Mouse (Mus musculus): Measurements from ENCODE around the gene Stx8. TPM values are rescaled to one million over a fixed set of nuclear protein-coding genes. Genes with fewer than 3 reads are reported as not detected.

The Stx8 gene
- polyA plus RNA-seq, 1 experiment from 2014 or later, result 59.5 TPM

- Histone ChIP-seq H3K9ac (no peak overlapping the region), H3K4me2 (no peak overlapping the region), H3K27ac (replicated peaks) (no peak overlapping the region), H3K9me3 (no peaks in the 10 kb centered on the region), H3K4me1 (replicated peaks) (peaks cover 30% of the 10 kb centered on the region), H3K36me3 (no peaks in the 10 kb centered on the region), H3K4me3 (no peak overlapping the region), H3K27me3 (no peaks in the 10 kb centered on the region)
- no peak for ATAC-seq (ENCODE audit: low FRiP score, low read depth)
- 61% methylated on average over 10 of the region's 10 CpGs for WGBS
Observed at GRCm38 (mm10) chr11:68198696-68199095, 232.7 kb downstream of the Stx8 start.

GRCm38 (mm10) chr11:68199103-68199502, 233.1 kb downstream of the Stx8 start:
- peaks cover 30% of the 10 kb centered on the region for H3K4me1 ChIP-seq (replicated peaks)
- no peak overlapping the region for H3K4me2 ChIP-seq
- no peak overlapping the region for H3K9ac ChIP-seq
- no peak for ATAC-seq (ENCODE audit: low FRiP score, low read depth)
- no peak overlapping the region for H3K4me3 ChIP-seq
- no peaks in the 10 kb centered on the region for H3K36me3 ChIP-seq
- H3K9me3 ChIP-seq, result no peaks in the 10 kb centered on the region
- no peak overlapping the region for H3K27ac ChIP-seq (replicated peaks)
- 70% methylated on average over 8 of the region's 8 CpGs for WGBS
- H3K27me3 ChIP-seq, result no peaks in the 10 kb centered on the region

GRCm38 (mm10) chr11:68199801-68200423, 233.9 kb downstream of the Stx8 start:
- WGBS, result 35% methylated on average over 10 of the region's 10 CpGs
- Histone ChIP-seq H3K9me3 (no peaks in the 10 kb centered on the region), H3K4me1 (replicated peaks) (peaks cover 28% of the 10 kb centered on the region), H3K4me2 (no peak overlapping the region), H3K9ac (no peak overlapping the region), H3K36me3 (no peaks in the 10 kb centered on the region), H3K27me3 (no peaks in the 10 kb centered on the region), H3K27ac (replicated peaks) (no peak overlapping the region), H3K4me3 (no peak overlapping the region)
- no peak for ATAC-seq (ENCODE audit: low FRiP score, low read depth)

- no peak overlapping the region for H3K9ac ChIP-seq
- H3K4me3 ChIP-seq, result no peak overlapping the region
- no peak for ATAC-seq (ENCODE audit: low FRiP score, low read depth)
Observed at GRCm38 (mm10) chr11:68200500-68200899, 234.5 kb downstream of the Stx8 start.

GRCm38 (mm10) chr11:68201063-68201462, 235.1 kb downstream of the Stx8 start:
- H3K27me3 ChIP-seq, result no peaks in the 10 kb centered on the region
- H3K27ac ChIP-seq (replicated peaks), result no peak overlapping the region
- WGBS, result 85% methylated on average over 1 of the region's 1 CpGs
- no peak overlapping the region for H3K4me3 ChIP-seq
- peaks cover 18% of the 10 kb centered on the region for H3K4me1 ChIP-seq (replicated peaks)
- no peaks in the 10 kb centered on the region for H3K36me3 ChIP-seq
- no peaks in the 10 kb centered on the region for H3K9me3 ChIP-seq
- no peak overlapping the region for H3K9ac ChIP-seq
- ATAC-seq (ENCODE audit: low FRiP score, low read depth), result no peak
- no peak overlapping the region for H3K4me2 ChIP-seq

More at GRCm38 (mm10) chr11:68200500-68200899, 234.5 kb downstream of the Stx8 start:
- Histone ChIP-seq H3K36me3 (no peaks in the 10 kb centered on the region), H3K4me1 (replicated peaks) (peaks cover 23% of the 10 kb centered on the region), H3K27me3 (no peaks in the 10 kb centered on the region), H3K9me3 (no peaks in the 10 kb centered on the region), H3K4me2 (no peak overlapping the region), H3K27ac (replicated peaks) (no peak overlapping the region)
- whole genome bisulfite sequencing, result 91% methylated on average over 4 of the region's 4 CpGs

- no peak for ATAC-seq (ENCODE audit: low FRiP score, low read depth)
- Histone ChIP-seq H3K4me1 (replicated peaks) (peaks cover 14% of the 10 kb centered on the region; the same call in 1 of the 2 replicates), H3K4me2 (no peak overlapping the region), H3K9ac (no peak overlapping the region), H3K27me3 (no peaks in the 10 kb centered on the region), H3K36me3 (no peaks in the 10 kb centered on the region), H3K27ac (replicated peaks) (no peak overlapping the region), H3K9me3 (no peaks in the 10 kb centered on the region), H3K4me3 (no peak overlapping the region)
- 82% methylated on average over 10 of the region's 10 CpGs for WGBS
Observed at GRCm38 (mm10) chr11:68201811-68202459, 235.9 kb downstream of the Stx8 start.

GRCm38 (mm10) chr11:68202561-68202960, 236.6 kb downstream of the Stx8 start:
- no peak overlapping the region for H3K27ac ChIP-seq (replicated peaks)
- WGBS, result 62% methylated on average over 10 of the region's 10 CpGs
- peaks cover 14% of the 10 kb centered on the region; the same call in 1 of the 2 replicates for H3K4me1 ChIP-seq (replicated peaks)
- H3K36me3 ChIP-seq, result no peaks in the 10 kb centered on the region
- ATAC-seq (ENCODE audit: low FRiP score, low read depth), result no peak
- no peak overlapping the region for H3K9ac ChIP-seq
- no peak overlapping the region for H3K4me3 ChIP-seq
- H3K27me3 ChIP-seq, result no peaks in the 10 kb centered on the region
- no peaks in the 10 kb centered on the region for H3K9me3 ChIP-seq
- no peak overlapping the region for H3K4me2 ChIP-seq

- H3K27me3 ChIP-seq, result no peaks in the 10 kb centered on the region
- no peak overlapping the region for H3K4me2 ChIP-seq
- WGBS, result 68% methylated on average over 10 of the region's 10 CpGs
- no peak overlapping the region; the same call in 1 of the 2 replicates for H3K27ac ChIP-seq (replicated peaks)
- no peak overlapping the region for H3K4me3 ChIP-seq
- no peaks in the 10 kb centered on the region for H3K36me3 ChIP-seq
- no peaks in the 10 kb centered on the region for H3K9me3 ChIP-seq
- no peak for ATAC-seq (ENCODE audit: low FRiP score, low read depth)
- no peak overlapping the region for H3K9ac ChIP-seq
- H3K4me1 ChIP-seq (replicated peaks), result peaks cover 22% of the 10 kb centered on the region
Observed at GRCm38 (mm10) chr11:68203658-68204315, 237.8 kb downstream of the Stx8 start.

GRCm38 (mm10) chr11:68204407-68204806, 238.4 kb downstream of the Stx8 start:
- Histone ChIP-seq H3K36me3 (no peaks in the 10 kb centered on the region), H3K9ac (no peak overlapping the region), H3K4me1 (replicated peaks) (peaks cover 22% of the 10 kb centered on the region), H3K4me2 (no peak overlapping the region), H3K9me3 (no peaks in the 10 kb centered on the region), H3K27me3 (no peaks in the 10 kb centered on the region), H3K4me3 (no peak overlapping the region), H3K27ac (replicated peaks) (no peak overlapping the region)
- no peak for ATAC-seq (ENCODE audit: low FRiP score, low read depth)
- WGBS, result 88% methylated on average over 5 of the region's 5 CpGs

- peak; percentile 90 for ATAC-seq (ENCODE audit: low FRiP score, low read depth)
- H3K36me3 ChIP-seq, result no peaks in the 10 kb centered on the region
- peaks cover 16% of the 10 kb centered on the region for H3K4me1 ChIP-seq (replicated peaks)
- no peaks in the 10 kb centered on the region for H3K27me3 ChIP-seq
- no peaks in the 10 kb centered on the region for H3K9me3 ChIP-seq
- H3K9ac ChIP-seq, result no peak overlapping the region
- peak overlapping the region; percentile 49; the same call in 1 of the 2 replicates for H3K27ac ChIP-seq (replicated peaks)
- H3K4me3 ChIP-seq, result no peak overlapping the region
- H3K4me2 ChIP-seq, result no peak overlapping the region
- 81% methylated on average over 10 of the region's 10 CpGs for WGBS
Observed at GRCm38 (mm10) chr11:68205572-68206229, 239.7 kb downstream of the Stx8 start.

- H3K27ac ChIP-seq (replicated peaks), result no peak overlapping the region
- WGBS, result 78% methylated on average over 2 of the region's 2 CpGs
Observed at GRCm38 (mm10) chr11:68208023-68208422, 242.0 kb downstream of the Stx8 start.

GRCm38 (mm10) chr11:68208582-68208981, 242.6 kb downstream of the Stx8 start:
- Histone ChIP-seq H3K27ac (replicated peaks) (no peak overlapping the region), H3K27me3 (no peaks in the 10 kb centered on the region), H3K4me3 (no peak overlapping the region), H3K9ac (no peak overlapping the region), H3K36me3 (no peaks in the 10 kb centered on the region), H3K4me2 (no peak overlapping the region), H3K4me1 (replicated peaks) (peaks cover 13% of the 10 kb centered on the region), H3K9me3 (no peaks in the 10 kb centered on the region)
- ATAC-seq (ENCODE audit: low FRiP score, low read depth), result no peak
- 76% methylated on average over 1 of the region's 1 CpGs for WGBS

More at GRCm38 (mm10) chr11:68208023-68208422, 242.0 kb downstream of the Stx8 start:
- no peaks in the 10 kb centered on the region for H3K36me3 ChIP-seq
- no peaks in the 10 kb centered on the region for H3K27me3 ChIP-seq
- no peak overlapping the region for H3K4me3 ChIP-seq
- no peak overlapping the region for H3K4me2 ChIP-seq
- ATAC-seq (ENCODE audit: low FRiP score, low read depth), result no peak
- H3K4me1 ChIP-seq (replicated peaks), result peaks cover 16% of the 10 kb centered on the region
- H3K9me3 ChIP-seq, result no peaks in the 10 kb centered on the region
- no peak overlapping the region for H3K9ac ChIP-seq
